Mouse (Mus musculus): ENCODE data around the gene Map3k3. TPM values are rescaled to one million over a fixed set of nuclear protein-coding genes. Genes with fewer than 3 reads are reported as not detected.

The Map3k3 gene
- total and polyA plus RNA-seq, 3 experiments, result 28.8 to 34.1 (median 32.3) TPM

- Histone ChIP-seq H3K4me1 (ENCODE audit: control insufficient read depth in 1 of 2, insufficient read depth in 2 of 2) (peaks cover 7 to 11% of the 10 kb centered on the region in 2 experiments; a peak in 3 of 4 replicates), H3K79me2 (replicated peaks; ENCODE audit: control insufficient read depth, extremely low read depth, insufficient read depth, poor library complexity, severe bottlenecking) (peaks cover 2% of the 10 kb centered on the region; the same call in 1 of the 2 replicates), H3K4me2 (ENCODE audit: insufficient read depth, low read depth, poor library complexity, severe bottlenecking) (no peak overlapping the region), H3K36me3 (replicated peaks in 1 of 2; ENCODE audit: control insufficient read depth in 1 of 2, insufficient read depth in 1 of 2, low read length in 1 of 2) (peaks cover 11 to 47% of the 10 kb centered on the region in 2 experiments), H3K4me3 (replicated peaks in 1 of 3; ENCODE audit: low read depth in 2 of 3, low read length in 2 of 3, poor library complexity in 1 of 3) (no peak overlapping the region), H3K9ac (ENCODE audit: insufficient read depth, low read depth) (no peak overlapping the region), H3K9me3 (replicated peaks; ENCODE audit: low read length) (no peaks in the 10 kb centered on the region), H3K27me3 (replicated peaks) (no peaks in the 10 kb centered on the region), H3K27ac (ENCODE audit: insufficient read depth, low read depth) (no peak overlapping the region)
- dilution Hi-C loops (cut with MboI; ENCODE audit: extremely low pct_ligation_motif_present, extremely low pct_unique_long_range_greater_than_20kb, low sequenced_read_pairs) (no loop called here), in situ Hi-C loops (cut with MboI; ENCODE audit: low pct_ligation_motif_present, low pct_unique_long_range_greater_than_20kb, low sequenced_read_pairs) (no loop called here)
- no peak for TF ChIP-seq UBTF (IDR thresholded peaks at IDR 0.05; ENCODE audit: low read depth, low read length)
- TF ChIP-seq TBP (conservative IDR thresholded peaks at IDR 0.05; ENCODE audit: low read depth, low read length), result no peak
- no peak for TF ChIP-seq POLR2A (IDR thresholded peaks at IDR 0.05; ENCODE audit: low read depth, low read length)
- no peak for TF ChIP-seq ZMIZ1 (IDR thresholded peaks at IDR 0.05; ENCODE audit: low read depth, low read length)
- no peak for DNase-seq (ENCODE audit: extremely low read depth)
These were observed 102.9 kb downstream of the Map3k3 start for GRCm38 (mm10) chr11:106187326-106187725.

- Histone ChIP-seq H3K79me2 (replicated peaks; ENCODE audit: control insufficient read depth, extremely low read depth, insufficient read depth, poor library complexity, severe bottlenecking) (peaks cover 2% of the 10 kb centered on the region; the same call in 1 of the 2 replicates), H3K4me2 (ENCODE audit: insufficient read depth, low read depth, poor library complexity, severe bottlenecking) (peak overlapping the region; percentile 70; the same call in 1 of the 2 replicates), H3K27ac (ENCODE audit: insufficient read depth, low read depth) (no peak overlapping the region), H3K9me3 (replicated peaks; ENCODE audit: low read length) (no peaks in the 10 kb centered on the region), H3K27me3 (replicated peaks) (no peaks in the 10 kb centered on the region), H3K4me1 (ENCODE audit: control insufficient read depth in 1 of 2, insufficient read depth in 2 of 2) (peaks cover 3 to 31% of the 10 kb centered on the region in 2 experiments; a peak in 3 of 4 replicates), H3K36me3 (replicated peaks in 1 of 2; ENCODE audit: control insufficient read depth in 1 of 2, insufficient read depth in 1 of 2, low read length in 1 of 2) (peaks cover 3 to 27% of the 10 kb centered on the region in 2 experiments), H3K9ac (ENCODE audit: insufficient read depth, low read depth) (peak overlapping the region; percentile 11; the same call in 1 of the 2 replicates), H3K4me3 (replicated peaks in 1 of 3; ENCODE audit: low read depth in 2 of 3, low read length in 2 of 3, poor library complexity in 1 of 3) (no peak overlapping the region)
- no peak for DNase-seq (ENCODE audit: extremely low read depth)
- TF ChIP-seq SIN3A (IDR thresholded peaks at IDR 0.05; ENCODE audit: low read length) (no peak), TBP (conservative IDR thresholded peaks at IDR 0.05; ENCODE audit: low read depth, low read length) (no peak), BHLHE40 (IDR thresholded peaks at IDR 0.05; ENCODE audit: low read depth, low read length) (no peak), GABPA (IDR thresholded peaks at IDR 0.05; ENCODE audit: insufficient replicate concordance, low read depth, low read length) (no peak), KAT2A (IDR thresholded peaks at IDR 0.05; ENCODE audit: insufficient replicate concordance, low read length) (no peak), POLR2A (IDR thresholded peaks at IDR 0.05; ENCODE audit: low read depth, low read length) (no peak), RCOR1 (conservative IDR thresholded peaks at IDR 0.05; ENCODE audit: low read depth, low read length) (no peak), EP300 (IDR thresholded peaks at IDR 0.05; ENCODE audit: low read length) (no peak), MAFK (IDR thresholded peaks at IDR 0.05; ENCODE audit: insufficient replicate concordance, low read length) (no peak), MEF2A (IDR thresholded peaks at IDR 0.05; ENCODE audit: borderline replicate concordance, low read depth, low read length) (no peak), CTCF (conservative IDR thresholded peaks at IDR 0.05 in 1 of 2, IDR thresholded peaks at IDR 0.05 in 1 of 2; ENCODE audit: low read depth in 2 of 2, low read length in 2 of 2) (no peak)
- in situ Hi-C loops (cut with MboI; ENCODE audit: low pct_ligation_motif_present, low pct_unique_long_range_greater_than_20kb, low sequenced_read_pairs), result no loop called here
- dilution Hi-C loops (cut with MboI; ENCODE audit: extremely low pct_ligation_motif_present, extremely low pct_unique_long_range_greater_than_20kb, low sequenced_read_pairs), result no loop called here
These were observed 107.3 kb downstream of the Map3k3 start for GRCm38 (mm10) chr11:106191716-106192115.

GRCm38 (mm10) chr11:106192241-106192640 is 107.8 kb downstream of the Map3k3 start:
- H3K27ac ChIP-seq (ENCODE audit: insufficient read depth, low read depth), result no peak overlapping the region

More at GRCm38 (mm10) chr11:106192241-106192640, 107.8 kb downstream of the Map3k3 start:
- Histone ChIP-seq H3K27me3 (replicated peaks) (no peaks in the 10 kb centered on the region), H3K4me1 (ENCODE audit: control insufficient read depth in 1 of 2, insufficient read depth in 2 of 2) (peaks cover 3 to 36% of the 10 kb centered on the region in 2 experiments; a peak in 3 of 4 replicates), H3K79me2 (replicated peaks; ENCODE audit: control insufficient read depth, extremely low read depth, insufficient read depth, poor library complexity, severe bottlenecking) (0 out of 2 replicates have a peak, but pooled peaks cover 2% of the 10 kb centered on the region), H3K9me3 (replicated peaks; ENCODE audit: low read length) (no peaks in the 10 kb centered on the region), H3K4me3 (replicated peaks in 1 of 3; ENCODE audit: low read depth in 2 of 3, low read length in 2 of 3, poor library complexity in 1 of 3) (peak overlapping the region; percentile 64 to 71 (median 66)), H3K36me3 (replicated peaks in 1 of 2; ENCODE audit: control insufficient read depth in 1 of 2, insufficient read depth in 1 of 2, low read length in 1 of 2) (peaks cover 3 to 30% of the 10 kb centered on the region in 2 experiments), H3K9ac (ENCODE audit: insufficient read depth, low read depth) (peak overlapping the region; percentile 67), H3K4me2 (ENCODE audit: insufficient read depth, low read depth, poor library complexity, severe bottlenecking) (peak overlapping the region; percentile 70)
- TF ChIP-seq E2F4 (IDR thresholded peaks at IDR 0.05; ENCODE audit: insufficient replicate concordance, low read depth, low read length) (no peak), CTCF (conservative IDR thresholded peaks at IDR 0.05 in 1 of 2, IDR thresholded peaks at IDR 0.05 in 1 of 2; ENCODE audit: low read depth in 2 of 2, low read length in 2 of 2) (no peak), MAZ (IDR thresholded peaks at IDR 0.05; ENCODE audit: low read depth, low read length) (no peak), ZKSCAN1 (IDR thresholded peaks at IDR 0.05; ENCODE audit: borderline replicate concordance, low read depth, low read length) (no peak), SIN3A (IDR thresholded peaks at IDR 0.05; ENCODE audit: low read length) (0 out of 2 replicates have a peak, but pooled peaks have one; percentile 9), NRF1 (IDR thresholded peaks at IDR 0.05; ENCODE audit: low read depth, low read length) (no peak), KAT2A (IDR thresholded peaks at IDR 0.05; ENCODE audit: insufficient replicate concordance, low read length) (0 out of 2 replicates have a peak, but pooled peaks have one; percentile 24), HCFC1 (IDR thresholded peaks at IDR 0.05; ENCODE audit: low read depth, low read length) (no peak), POLR2A (IDR thresholded peaks at IDR 0.05; ENCODE audit: low read depth, low read length) (no peak), ZMIZ1 (IDR thresholded peaks at IDR 0.05; ENCODE audit: low read depth, low read length) (no peak), PAX5 (IDR thresholded peaks at IDR 0.05; ENCODE audit: low read length) (no peak)
- in situ Hi-C loops (cut with MboI; ENCODE audit: low pct_ligation_motif_present, low pct_unique_long_range_greater_than_20kb, low sequenced_read_pairs), result no loop called here
- no peak for DNase-seq (ENCODE audit: extremely low read depth)
- dilution Hi-C loops (cut with MboI; ENCODE audit: extremely low pct_ligation_motif_present, extremely low pct_unique_long_range_greater_than_20kb, low sequenced_read_pairs), result no loop called here
